Mouse (Mus musculus) heart, embryonic 16.5 days (tissue): ENCODE results near the gene Brs3. TPM values are rescaled to one million over a fixed set of nuclear protein-coding genes. Genes with fewer than 3 reads are reported as not detected.

ENCODE experiments used
- polyA plus RNA-seq: library from polyadenylated mRNA; unstranded; fragments of >200 nt; fragmentation: Nextera tagmentation; extraction: Ambion mirVana; gene quantifications from 2 replicates; pipeline ENCODE4 v1.2.1, GENCODE M21; 2015

Brs3 gene
- polyA plus RNA-seq, 1 experiment from 2014 or later, result not detected

Other genes with a start within 250 kb of the Brs3 start
- 2.0 and 2.2 TPM in 2 replicates for gene Map7d3, start 220.7 kb upstream of the Brs3 start, polyA plus RNA-seq
- not detected in 2 replicates for gene Adgrg4, start 172.9 kb upstream of the Brs3 start, polyA plus RNA-seq
- 58.6 and 61.0 TPM in 2 replicates for gene Htatsf1, start 10.5 kb downstream of the Brs3 start, polyA plus RNA-seq
- gene Vgll1, start 45.0 kb downstream of the Brs3 start, polyA plus RNA-seq, result 0.07 TPM in 1 of 2 replicates, not detected in the other
- not detected in 2 replicates for gene Cd40lg, start 169.1 kb downstream of the Brs3 start, polyA plus RNA-seq